Mouse (Mus musculus) retina, postnatal 7 days (tissue): Measurements from ENCODE around the gene Emsy.

Source experiments
- DNase-seq: peaks from one replicate; pipeline ENCODE4 v3.0.0-alpha.2; 2012; ENCODE audit warnings: low read depth, low spot score

Gene Emsy

GRCm38 (mm10) chr7:98542731-98543142 lies 113.8 kb downstream of the Emsy start:
- DNase-seq, result no peak

GRCm38 (mm10) chr7:98542267-98542666 lies 114.3 kb downstream of the Emsy start:
- DNase-seq, result no peak

- DNase-seq, result no peak
These were observed 115.0 kb downstream of the Emsy start for GRCm38 (mm10) chr7:98541564-98541963.

GRCm38 (mm10) chr7:98540879-98541278 lies 115.7 kb downstream of the Emsy start:
- no peak for DNase-seq

GRCm38 (mm10) chr7:98537967-98538573 lies 118.5 kb downstream of the Emsy start:
- DNase-seq, result peak; percentile 13

GRCm38 (mm10) chr7:98537210-98537966 lies 119.2 kb downstream of the Emsy start:
- DNase-seq, result peak; percentile 29
